Mouse (Mus musculus) frontal cortex, postnatal 10 days (tissue): ENCODE results near the gene Slc25a35.
A peak's percentile ranks its signal among the peaks of the same experiment; 100 is the strongest.
"Not testable (repeated sequence)": the region's sequence is repeated elsewhere in the genome, so short reads cannot be mapped to it uniquely, and the experiment has no call there.

ENCODE experiments used
- DNase-seq, 2 experiments: peaks; one replicate each; pipeline ENCODE4 v3.0.0; 2022; ENCODE audit warnings: low spot score in 2 of 2, mixed read lengths in 1 of 2

The Slc25a35 gene

GRCm38 (mm10) chr11:69006575-69006974 is 38.6 kb downstream of the Slc25a35 start:
- not testable (repeated sequence) for DNase-seq

- peak; percentile 87 to 93 for DNase-seq
Observed at GRCm38 (mm10) chr11:69008182-69009121, 40.5 kb downstream of the Slc25a35 start, which contains the start of gene Pfas. Pfas (minus strand) TSS chr11:69008460.

- no peak for DNase-seq
Observed at GRCm38 (mm10) chr11:69009508-69009907, 41.6 kb downstream of the Slc25a35 start.

GRCm38 (mm10) chr11:69010400-69011323 is 42.7 kb downstream of the Slc25a35 start:
- no peak for DNase-seq

- not testable (repeated sequence) for DNase-seq
Observed at GRCm38 (mm10) chr11:69011445-69011844, 43.5 kb downstream of the Slc25a35 start.

GRCm38 (mm10) chr11:69012071-69012601 is 44.2 kb downstream of the Slc25a35 start:
- peak; percentile 77 to 80 for DNase-seq

GRCm38 (mm10) chr11:69015644-69016441 is 47.9 kb downstream of the Slc25a35 start, which contains the start of gene Ctc1:
Ctc1 (plus strand) TSS chr11:69015911.
- DNase-seq = peak; percentile 81 to 88

GRCm38 (mm10) chr11:69016755-69017154 is 48.8 kb downstream of the Slc25a35 start:
- DNase-seq = no peak

GRCm38 (mm10) chr11:69020691-69021090 is 52.8 kb downstream of the Slc25a35 start:
- no peak for DNase-seq
